Mouse (Mus musculus) ovary, postnatal 14 days (tissue): Measurements from ENCODE around the gene Cuedc1.
A peak's percentile ranks its signal among the peaks of the same experiment; 100 is the strongest.

Source experiments
- DNase-seq: peaks from one replicate; pipeline ENCODE4 v3.0.0; 2022; ENCODE audit warnings: low spot score

Cuedc1 gene

GRCm38 (mm10) chr11:88118817-88119642, 21.2 kb downstream of the Cuedc1 start:
- peak; percentile 63 for DNase-seq

- DNase-seq, result no peak
These were observed 24.7 kb downstream of the Cuedc1 start for GRCm38 (mm10) chr11:88122545-88122944.

DNA sequence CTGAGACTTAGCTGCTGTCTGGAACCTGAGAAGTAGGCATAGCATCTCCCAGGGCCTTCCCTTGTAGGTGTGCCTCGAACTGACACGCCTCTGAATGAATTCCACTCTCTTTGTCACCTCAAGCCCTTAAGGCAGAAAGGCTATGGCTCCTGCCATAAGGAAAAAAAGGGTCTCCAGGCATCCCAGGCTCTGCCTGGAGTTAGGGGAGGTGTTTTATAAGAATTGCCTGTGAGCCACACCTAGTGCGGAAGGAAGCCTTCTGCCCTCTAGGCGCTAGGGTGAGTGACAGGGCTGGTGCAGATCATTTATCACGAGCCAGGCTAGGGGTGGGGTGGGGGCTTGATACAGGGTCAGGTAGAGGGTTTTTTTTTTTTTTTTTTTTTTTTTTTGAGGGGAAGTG, 25.2 kb downstream of the Cuedc1 start:
- DNase-seq, result no peak

DNA sequence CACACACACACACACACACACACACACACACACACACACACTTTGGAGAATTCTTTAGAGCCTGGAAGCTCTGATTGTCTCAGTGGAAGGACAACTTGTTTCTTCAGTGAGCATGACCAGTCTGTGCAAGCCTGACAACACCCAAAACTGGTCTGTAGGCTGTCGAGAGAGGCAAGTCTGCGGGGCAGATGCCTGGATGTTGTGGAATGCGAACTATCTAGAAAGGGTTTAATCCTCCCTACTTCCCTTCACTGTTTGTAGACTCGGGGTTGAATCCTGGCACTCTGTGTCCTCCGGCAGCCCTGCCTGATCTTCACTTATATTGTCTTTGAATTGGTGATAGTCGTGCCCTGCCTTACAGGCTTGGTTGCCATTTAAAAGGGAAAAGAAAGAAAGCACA, 25.9 kb downstream of the Cuedc1 start:
- DNase-seq, result no peak

DNA sequence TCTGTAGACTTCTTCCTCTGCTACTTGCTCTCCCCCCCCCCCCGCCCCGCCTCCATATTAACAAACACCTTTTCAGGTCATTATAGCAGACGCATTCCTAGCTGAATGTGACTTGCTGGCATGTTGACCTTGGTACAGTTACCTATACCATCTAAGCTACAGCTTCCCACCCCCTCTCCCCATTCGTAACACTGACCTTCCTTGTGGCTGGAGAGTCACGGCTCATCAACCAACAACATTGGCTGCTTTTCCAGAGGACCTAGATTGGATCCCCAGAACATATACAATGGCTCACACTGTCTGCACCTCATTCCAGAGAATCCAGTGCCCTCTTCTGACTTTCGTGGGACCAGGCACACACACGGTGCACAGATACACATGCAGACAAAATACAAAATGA, 27.6 kb downstream of the Cuedc1 start:
- DNase-seq, result no peak

GRCm38 (mm10) chr11:88126306-88126793, 28.5 kb downstream of the Cuedc1 start:
- DNase-seq, result no peak

DNA sequence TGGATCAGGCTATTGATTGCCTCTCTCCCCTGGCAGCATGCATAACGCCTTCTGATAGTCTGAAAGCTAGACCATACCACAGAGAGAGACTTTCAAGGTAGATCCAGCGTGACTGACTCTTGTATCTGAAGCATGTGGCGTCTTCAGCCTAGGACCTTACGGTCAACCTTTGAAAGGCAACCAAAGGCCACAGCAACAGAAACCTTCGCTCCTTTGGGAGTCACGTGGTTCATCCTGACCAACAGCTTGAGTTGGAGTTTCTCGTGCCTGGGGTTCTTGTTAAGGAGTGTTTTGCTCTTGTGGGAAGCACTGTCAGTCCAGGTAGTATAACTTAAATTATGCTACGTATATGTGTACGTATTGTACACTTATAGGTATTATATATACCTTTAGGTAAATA, 30.6 kb downstream of the Cuedc1 start:
- no peak for DNase-seq

DNA sequence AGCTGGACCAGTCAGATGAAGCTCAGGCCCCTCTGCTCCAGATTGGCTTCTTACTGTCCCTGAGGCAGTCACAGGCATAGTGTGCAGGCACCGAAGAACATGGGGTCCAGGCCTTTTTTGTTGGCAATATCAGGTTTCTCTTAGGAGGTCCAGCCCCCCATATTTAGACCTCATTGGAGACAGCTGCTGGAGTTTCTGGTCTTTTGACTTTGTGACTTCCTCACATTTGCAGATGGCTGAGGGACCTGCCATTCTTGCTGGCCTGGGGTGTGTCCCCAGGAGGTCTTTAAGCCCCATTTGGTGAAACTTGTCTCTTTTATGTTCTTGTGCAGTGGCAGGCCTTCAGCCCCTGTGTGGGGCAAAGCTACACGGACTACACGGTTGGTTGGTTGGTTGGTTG, 31.4 kb downstream of the Cuedc1 start:
- DNase-seq, result no peak

- no peak for DNase-seq
These were observed 32.1 kb downstream of the Cuedc1 start for GRCm38 (mm10) chr11:88129935-88130334.

GRCm38 (mm10) chr11:88131847-88132246, 34.0 kb downstream of the Cuedc1 start:
- peak; percentile 44 for DNase-seq

GRCm38 (mm10) chr11:88135218-88135617, 37.4 kb downstream of the Cuedc1 start:
- no peak for DNase-seq

- no peak for DNase-seq
These were observed 40.1 kb downstream of the Cuedc1 start for GRCm38 (mm10) chr11:88137814-88138425.

DNA sequence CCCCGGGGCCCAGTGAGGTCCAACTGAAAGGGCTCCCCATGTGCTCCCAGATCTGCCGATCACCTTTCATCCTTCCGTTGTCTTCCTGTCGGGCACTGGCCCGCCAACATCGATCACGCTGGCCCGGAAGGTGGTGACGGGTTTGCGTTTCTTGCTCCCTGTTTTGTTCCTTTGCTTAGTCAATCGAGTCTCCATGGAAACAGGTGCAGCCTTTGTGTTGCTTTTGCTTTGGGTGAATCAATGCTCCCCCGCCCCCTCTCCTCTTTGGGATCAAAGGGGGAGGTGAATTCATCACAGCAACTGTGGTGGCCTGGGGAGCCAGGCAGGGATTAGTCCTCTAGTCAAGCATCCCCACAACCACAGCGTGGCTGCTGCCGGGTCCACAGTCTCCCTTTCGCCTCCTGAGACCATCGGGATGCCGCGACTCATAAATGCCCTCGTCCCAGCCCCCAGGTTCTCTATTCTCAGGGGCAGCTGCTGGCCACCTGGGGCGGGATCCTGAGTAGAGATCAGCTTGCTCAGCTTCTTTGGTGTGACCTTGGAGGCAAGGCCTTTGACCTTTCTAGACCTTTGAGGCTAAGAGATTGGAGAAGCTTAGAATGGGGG, 41.5 kb downstream of the Cuedc1 start:
- DNase-seq, result no peak

GRCm38 (mm10) chr11:88140066-88141060, 42.5 kb downstream of the Cuedc1 start:
- no peak for DNase-seq

GRCm38 (mm10) chr11:88142362-88142761, 44.5 kb downstream of the Cuedc1 start:
- peak; percentile 16 for DNase-seq

DNA sequence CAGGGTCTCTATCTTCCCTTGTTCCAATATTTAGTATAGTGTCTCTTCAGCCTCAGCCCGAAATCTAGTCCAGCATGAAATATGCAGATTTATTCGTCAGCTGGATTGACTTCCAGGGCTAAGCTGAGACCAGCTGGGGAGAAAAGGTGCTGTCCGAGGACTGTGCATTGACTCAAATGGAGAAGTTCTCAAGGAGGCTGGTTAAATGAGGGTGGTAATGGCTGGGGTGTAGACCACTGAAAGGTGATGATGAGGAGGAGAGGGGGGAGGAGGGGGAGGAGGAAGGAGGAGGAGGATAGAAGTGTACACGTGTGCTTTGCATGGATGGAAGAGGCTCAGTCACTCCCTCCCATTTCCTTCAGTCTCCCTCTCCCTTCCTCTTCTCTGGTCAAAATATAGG, 46.2 kb downstream of the Cuedc1 start:
- DNase-seq, result no peak

- DNase-seq, result no peak
These were observed 47.6 kb downstream of the Cuedc1 start for GRCm38 (mm10) chr11:88145214-88146006.

GRCm38 (mm10) chr11:88146264-88147060, 48.6 kb downstream of the Cuedc1 start:
- DNase-seq, result no peak

GRCm38 (mm10) chr11:88147388-88147787, 49.5 kb downstream of the Cuedc1 start:
- DNase-seq, result no peak

DNA sequence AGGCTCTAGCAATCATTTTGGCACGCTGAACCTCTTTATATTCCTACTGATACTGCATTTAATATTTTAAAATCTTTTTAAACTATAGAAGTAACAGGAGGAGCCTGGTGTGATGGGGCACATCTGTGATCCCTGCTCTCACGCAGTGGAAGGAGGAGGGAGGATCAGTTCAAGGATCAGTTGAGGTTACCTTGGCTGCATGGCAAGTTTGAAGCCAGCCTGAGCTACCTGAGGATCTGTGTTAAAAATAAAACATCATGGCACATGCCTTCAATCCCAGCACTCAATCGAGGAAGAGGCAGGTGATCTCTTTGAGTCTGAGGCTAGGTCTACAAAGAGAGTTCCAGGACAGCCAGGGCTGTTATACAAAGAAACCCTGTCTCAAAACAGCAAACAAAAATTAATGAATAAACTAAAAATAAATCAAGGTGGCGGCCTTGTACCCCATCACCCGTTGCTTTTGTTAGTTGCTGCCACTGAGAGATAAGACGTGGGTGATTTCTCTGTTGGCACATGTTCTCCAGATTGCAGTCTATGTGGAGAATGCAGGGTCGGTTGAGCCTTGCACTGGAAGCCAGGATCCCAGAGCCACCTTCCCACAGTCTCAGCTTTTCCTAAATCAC, 50.3 kb downstream of the Cuedc1 start:
- no peak for DNase-seq
